Mouse (Mus musculus) left cerebral cortex, adult 6 months (tissue): ENCODE data around the gene Aknad1. TPM values are rescaled to one million over a fixed set of nuclear protein-coding genes. Genes with fewer than 3 reads are reported as not detected.

Experiments used
- long read RNA-seq, 2 experiments: library from polyadenylated mRNA; unstranded; transcript quantifications; one replicate each; pipeline ENCODE4 v2.0.0; 2019 to 2020
- polyA plus RNA-seq: library from polyadenylated mRNA; unstranded; fragments of <200 nt; fragmentation: Nextera tagmentation; gene quantifications from 2 replicates; pipeline ENCODE4 v1.2.3, GENCODE M21; 2021

Aknad1 gene
- not detected in 2 replicates for polyA plus RNA-seq
- long read RNA-seq, experiment 1 = 0 reads
- long read RNA-seq, experiment 2 = 0 reads

DNA sequence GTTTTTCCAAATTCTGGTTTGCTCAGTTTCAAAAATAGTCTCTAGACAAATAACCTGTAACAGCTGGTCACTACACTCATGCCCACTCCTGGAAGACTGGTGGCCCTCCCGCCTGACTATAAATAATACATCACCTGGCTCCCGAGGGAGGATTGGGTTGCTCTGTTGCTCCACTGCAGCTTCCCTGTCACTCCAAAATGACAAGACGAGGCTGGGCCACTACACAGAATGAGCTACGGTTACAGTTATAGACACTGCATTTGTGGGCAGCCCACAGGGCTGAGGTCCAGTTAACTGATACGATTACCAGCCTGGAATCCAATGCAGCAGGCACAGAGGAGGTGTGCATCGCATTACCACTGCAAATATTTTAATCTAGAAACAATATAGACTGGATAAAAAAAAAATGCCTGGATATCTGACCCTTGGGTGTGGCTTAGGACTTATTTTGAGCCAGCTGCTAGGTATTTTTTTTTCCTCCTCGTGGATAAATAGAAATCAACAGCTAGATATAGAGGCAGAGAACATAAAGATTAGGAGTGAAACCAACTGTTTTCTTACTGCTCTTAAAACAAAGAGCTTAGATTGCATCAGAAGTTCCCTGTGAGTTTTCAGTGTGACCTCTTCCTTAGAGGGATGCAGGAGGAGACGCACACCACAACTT, at the start of gene Aknad1:
Gene Aknad1, plus strand, starts transcription at position 614 of the 664 bp plus-strand sequence.

DNA sequence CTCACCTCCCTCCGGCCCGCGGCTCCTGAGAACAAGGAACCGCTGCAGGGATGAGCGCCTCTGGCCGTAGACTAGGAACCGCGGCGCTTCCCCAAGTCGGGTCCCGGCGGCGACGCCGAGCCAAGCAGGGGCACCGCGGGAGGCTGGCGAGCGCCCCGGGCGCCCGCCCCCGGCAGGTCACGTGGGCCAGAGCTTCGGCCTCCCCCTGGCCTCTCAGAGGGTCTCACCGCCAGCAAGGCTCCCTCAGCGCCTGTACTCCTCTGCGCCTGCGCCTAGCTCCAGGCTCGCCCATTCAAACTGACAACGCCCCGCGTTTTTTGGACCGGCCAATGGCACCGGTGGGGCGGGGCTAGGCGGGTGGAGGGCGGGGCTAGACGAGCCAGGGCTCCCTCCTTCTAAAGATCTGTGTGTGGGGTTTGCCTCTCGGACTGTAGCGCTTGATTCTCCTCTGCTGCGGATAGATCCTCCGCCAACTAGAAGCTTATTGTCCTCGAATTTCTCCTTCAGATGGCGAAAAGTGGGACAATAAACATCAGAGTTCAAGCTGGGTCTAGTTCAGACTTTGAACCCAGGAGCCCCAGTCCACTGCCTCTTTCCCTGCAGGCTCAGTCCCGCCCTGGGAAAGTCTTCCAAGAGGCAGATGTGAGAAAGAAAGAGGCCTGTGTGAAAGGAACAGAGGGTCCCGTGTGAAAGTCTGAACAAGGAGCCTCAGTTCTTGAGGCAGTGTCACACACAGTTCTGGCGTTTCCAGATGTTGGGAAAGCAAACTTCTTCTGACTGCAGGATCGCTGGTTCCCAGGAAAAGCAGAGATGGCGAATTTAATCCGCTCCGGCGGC, 17.2 kb upstream of the Aknad1 start, which contains the start of gene Gpsm2:
Gene Gpsm2, minus strand, starts transcription at position 274 of the 837 bp plus-strand sequence.

Other genes with a start within 250 kb of the Aknad1 start
- 1.4 and 2.2 TPM in 2 replicates for gene 1700013F07Rik, start 205.5 kb upstream of the Aknad1 start, polyA plus RNA-seq
- gene 5330417C22Rik, start 203.1 kb upstream of the Aknad1 start, polyA plus RNA-seq = 20.3 and 36.9 TPM in 2 replicates
- gene Tmem167b, start 177.2 kb upstream of the Aknad1 start, polyA plus RNA-seq = 28.1 and 35.1 TPM in 2 replicates
- gene Taf13, start 168.0 kb upstream of the Aknad1 start, polyA plus RNA-seq = 24.2 and 28.5 TPM in 2 replicates
- gene Wdr47, start 148.4 kb upstream of the Aknad1 start, polyA plus RNA-seq = 37.9 and 48.9 TPM in 2 replicates
- 56.8 and 82.0 TPM in 2 replicates for gene Clcc1, start 85.7 kb upstream of the Aknad1 start, polyA plus RNA-seq
- gene Gpsm2, start 17.3 kb upstream of the Aknad1 start, polyA plus RNA-seq = 6.6 and 8.0 TPM in 2 replicates
- gene Stxbp3, start 100.9 kb downstream of the Aknad1 start, polyA plus RNA-seq = 15.1 and 21.3 TPM in 2 replicates
- gene Fndc7, start 150.3 kb downstream of the Aknad1 start, polyA plus RNA-seq = 0.06 and 0.10 TPM in 2 replicates
- 13.3 and 13.8 TPM in 2 replicates for gene Prpf38b, start 172.1 kb downstream of the Aknad1 start, polyA plus RNA-seq
- 1.3 and 1.8 TPM in 2 replicates for gene Henmt1, start 200.2 kb downstream of the Aknad1 start, polyA plus RNA-seq
- gene Gm9857, start 200.8 kb downstream of the Aknad1 start, polyA plus RNA-seq = not detected in 2 replicates